Mouse (Mus musculus): ENCODE data around the gene Klhdc1.

GRCm38 (mm10) chr12:69280915-69281314, 39.9 kb downstream of the Klhdc1 start:
- no peak for TF ChIP-seq CTCF (IDR thresholded peaks at IDR 0.05 in 2 of 3, conservative IDR thresholded peaks at IDR 0.05 in 1 of 3; ENCODE audit: control insufficient read depth in 1 of 3, insufficient read depth in 1 of 3, low read depth in 2 of 3, low read length in 3 of 3, poor library complexity in 1 of 3, severe bottlenecking in 1 of 3)
- no peak for TF ChIP-seq CHD1 (IDR thresholded peaks at IDR 0.05; ENCODE audit: low read depth, low read length)
- TF ChIP-seq HCFC1 (IDR thresholded peaks at IDR 0.05; ENCODE audit: low read depth, low read length) = no peak
- TF ChIP-seq POLR2A (IDR thresholded peaks at IDR 0.05; ENCODE audit: control insufficient read depth in 1 of 2, insufficient read depth in 1 of 2, low read depth in 1 of 2, low read length in 2 of 2, poor library complexity in 1 of 2) = no peak
- no peak for TF ChIP-seq MAFK (IDR thresholded peaks at IDR 0.05; ENCODE audit: borderline replicate concordance, low read depth, low read length)
- no peak for TF ChIP-seq TAL1 (IDR thresholded peaks at IDR 0.05; ENCODE audit: low read length)

Data from MEL (cell line).